Mouse (Mus musculus) subcutaneous adipose tissue, adult 2 months (tissue): Measurements from ENCODE around the gene Gan. TPM values are rescaled to one million over a fixed set of nuclear protein-coding genes. Genes with fewer than 3 reads are reported as not detected.

Experiments used
- polyA plus RNA-seq: library from polyadenylated mRNA; depleted of rRNA; stranded (reverse); fragments of >200 nt; gene quantifications from 2 replicates; pipeline ENCODE4 v1.2.3, GENCODE M21; 2012; ENCODE audit warnings: low replicate concordance; rRNA removed

Gene Gan
- polyA plus RNA-seq = 4.8 and 7.2 TPM in 2 replicates

DNA sequence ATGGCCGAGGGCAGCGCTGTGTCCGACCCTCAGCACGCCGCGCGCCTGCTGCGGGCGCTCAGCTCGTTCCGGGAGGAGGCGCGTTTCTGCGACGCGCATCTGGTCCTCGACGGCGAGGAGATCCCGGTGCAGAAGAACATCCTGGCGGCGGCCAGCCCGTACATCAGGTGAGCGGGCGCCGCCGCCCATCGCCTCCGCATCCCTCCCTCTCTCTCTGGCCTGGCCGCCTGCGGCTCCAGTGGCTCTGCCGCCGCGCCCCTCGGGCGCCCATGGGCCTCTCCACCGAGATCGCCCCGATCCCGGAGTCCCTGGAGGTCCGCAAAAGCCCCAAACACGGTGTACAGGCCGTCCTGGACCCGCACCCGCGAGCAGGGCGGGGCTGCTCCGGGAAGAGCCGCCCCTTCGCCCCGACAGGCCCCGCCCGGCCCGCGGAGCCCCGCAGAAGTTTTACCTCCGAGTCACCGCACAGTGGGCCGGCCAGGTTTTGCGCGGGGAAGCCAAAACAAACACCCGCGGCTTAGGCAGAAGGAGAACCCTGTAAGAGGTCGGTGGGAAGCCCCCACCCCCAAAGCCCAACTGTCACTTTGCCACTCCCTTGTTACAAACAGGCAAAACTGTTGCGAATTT, at the start of gene Gan:
TSS of gene Gan (plus strand) at position 1 of the 627 bp plus-strand sequence.

DNA sequence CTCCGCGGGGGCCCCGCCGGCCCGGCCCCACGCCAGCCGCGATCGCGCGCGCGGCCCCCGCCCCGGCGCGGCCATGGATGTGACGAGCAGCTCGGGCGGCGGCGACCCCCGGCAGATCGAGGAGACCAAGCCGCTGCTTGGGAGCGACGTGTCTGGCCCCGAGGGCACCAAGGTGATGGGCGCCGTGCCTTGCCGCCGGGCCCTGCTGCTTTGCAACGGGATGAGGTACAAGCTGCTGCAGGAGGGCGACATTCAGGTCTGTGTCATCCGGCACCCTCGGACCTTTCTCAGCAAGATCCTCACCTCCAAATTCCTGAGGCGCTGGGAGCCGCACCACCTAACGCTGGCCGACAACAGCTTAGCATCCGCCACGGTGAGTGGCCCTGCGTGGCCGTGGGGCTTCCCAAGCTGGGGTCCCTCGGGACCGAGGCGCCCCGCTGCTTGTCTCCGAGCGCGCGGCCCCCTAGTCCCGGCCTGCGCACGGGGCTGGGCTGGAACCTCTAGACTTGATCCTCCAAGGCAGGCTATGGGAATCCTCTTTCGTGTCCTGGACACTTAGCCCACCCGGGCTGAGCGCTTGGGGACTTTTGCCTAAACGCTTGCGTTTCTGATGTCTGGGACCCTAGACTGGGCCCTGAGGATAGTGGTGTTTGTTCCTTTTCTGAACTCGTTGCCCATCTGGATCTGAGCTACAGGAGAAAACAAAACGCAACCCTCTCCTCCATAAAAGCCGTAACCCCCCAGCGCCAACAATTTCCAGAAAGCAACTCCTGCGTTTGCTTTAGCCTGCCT, 99.3 kb downstream of the Gan start, which contains the start of gene Cmip:
TSS of gene Cmip (plus strand) at position 36 of the 792 bp plus-strand sequence.

Other genes with a start within 250 kb of the Gan start
- gene Cmc2, start 236.7 kb upstream of the Gan start, polyA plus RNA-seq = 9.6 and 15.0 TPM in 2 replicates
- gene Cenpn, start 236.4 kb upstream of the Gan start, polyA plus RNA-seq = 1.6 and 4.9 TPM in 2 replicates
- 13.0 and 20.6 TPM in 2 replicates for gene Atmin, start 214.7 kb upstream of the Gan start, polyA plus RNA-seq
- 0.37 and 0.82 TPM in 2 replicates for gene 1700030J22Rik, start 179.2 kb upstream of the Gan start, polyA plus RNA-seq
- gene Gcsh, start 164.6 kb upstream of the Gan start, polyA plus RNA-seq = 39.9 and 88.9 TPM in 2 replicates
- gene Pkd1l2, start 75.7 kb upstream of the Gan start, polyA plus RNA-seq = 0.13 and 0.30 TPM in 2 replicates
- gene Bco1, start 62.3 kb upstream of the Gan start, polyA plus RNA-seq = 0.09 and 0.20 TPM in 2 replicates
- 54.7 and 59.2 TPM in 2 replicates for gene Cmip, start 98.9 kb downstream of the Gan start, polyA plus RNA-seq